Mouse (Mus musculus) small intestine, adult 2 months (tissue): ENCODE measurements around the gene Comt.

ENCODE experiments used
- CTCF ChIP-seq: fragments of 200-500 bp; IDR thresholded peaks from 2 replicates; pipeline ENCODE4 v1.5.1; 2012; ENCODE audit warnings: low read depth, mild to moderate bottlenecking, control low read depth, inconsistent platforms, low read length, moderate library complexity, mixed read lengths; ENCODE audit not compliant: insufficient replicate concordance, insufficient read length; ENCODE audit errors: extremely low read depth
- POLR2A ChIP-seq: fragments of 200-500 bp; IDR thresholded peaks from 2 replicates; pipeline ENCODE4 v1.6.1; 2012; ENCODE audit warnings: low read depth, mild to moderate bottlenecking, control low read depth, inconsistent platforms, low read length, moderate library complexity

DNA sequence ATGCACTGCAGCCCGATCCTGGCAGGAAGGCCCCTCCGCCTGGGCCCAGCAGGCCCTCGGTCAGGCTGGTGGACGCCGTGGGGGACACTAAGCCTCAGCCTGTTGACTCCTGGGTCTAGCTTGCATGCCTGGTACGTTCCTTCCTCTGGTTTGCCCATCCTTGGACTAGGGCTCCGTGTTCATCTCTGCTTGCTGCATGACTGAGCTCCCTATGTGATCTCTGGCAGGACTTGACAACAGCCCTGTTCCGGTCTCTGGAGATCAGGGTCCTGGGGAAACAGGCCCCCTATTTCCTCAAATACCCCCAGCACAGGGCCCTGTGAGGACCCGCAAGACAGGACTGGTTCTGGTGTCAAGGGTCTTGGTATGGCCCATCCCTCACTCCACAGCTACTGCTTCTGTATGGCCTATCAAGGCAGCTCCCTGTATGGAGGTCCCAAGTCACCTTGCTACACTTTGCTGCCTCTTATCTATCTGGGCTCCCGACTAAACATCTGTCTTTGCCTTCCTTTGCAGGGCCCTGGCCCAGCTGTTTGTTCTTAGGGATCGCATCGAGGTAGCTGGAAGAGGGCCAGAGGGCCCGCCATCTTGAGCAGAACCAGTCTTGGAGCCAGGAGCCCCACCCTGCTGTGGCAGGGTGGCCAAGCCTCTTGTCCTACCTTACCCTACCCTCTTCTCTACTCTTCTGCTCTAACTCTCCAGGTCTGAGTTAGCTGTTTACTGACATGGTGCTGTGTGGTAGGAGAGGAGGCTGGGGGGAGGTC, 21.4 kb downstream of the Comt start:
- no peak for TF ChIP-seq CTCF
- TF ChIP-seq POLR2A = no peak
